Mouse (Mus musculus): ENCODE measurements around the gene Trim41. TPM values are rescaled to one million over a fixed set of nuclear protein-coding genes. Genes with fewer than 3 reads are reported as not detected.

The Trim41 gene
- total RNA-seq (2023): 10 to 100 TPM; 61.3 TPM

GRCm38 (mm10) chr11:48816800-48817665 lies at the start of gene Trim41:
Trim41 (minus strand) TSS chr11:48817353.

GRCm38 (mm10) chr11:48825979-48826751 lies 9.0 kb upstream of the Trim41 start, which contains the start of the genes Trim7 and Gm12184:
Trim7 (plus strand) TSS chr11:48826140.
Gm12184 (minus strand) TSS chr11:48826655.

GRCm38 (mm10) chr11:48799921-48800701 lies 17.0 kb downstream of the Trim41 start, which contains the start of gene Rack1:
Rack1 (plus strand) TSS chr11:48800332.

Other genes starting within 250 kb of the Trim41 start
- gene Rack1, start 17.0 kb downstream of the Trim41 start, total RNA-seq (2023): 1,000 to 10,000 TPM; 1,438 to 1,488 TPM
- 100 to 1,000 TPM; 172 to 185 TPM for gene Trim7, start 8.8 kb upstream of the Trim41 start, total RNA-seq (2023)
- under 1 TPM; 0.52 to 0.59 TPM for gene Gm12184, start 9.3 kb upstream of the Trim41 start, total RNA-seq (2023)
- gene Irgm1, start 54.3 kb upstream of the Trim41 start, total RNA-seq (2023): 10 to 100 TPM; 35.3 to 54.8 TPM
- 10 to 100 TPM in 1 of 2 experiments, 1 to 10 TPM in 1; 7.4 to 14.1 TPM for gene Gm5431, start 84.9 kb upstream of the Trim41 start, total RNA-seq (2023)
- gene Psme2b, start 128.8 kb upstream of the Trim41 start, total RNA-seq (2023): 10 to 100 TPM; 59.4 to 62.0 TPM
- under 1 TPM; 0.68 to 0.70 TPM for gene Olfr56, start 161.5 kb upstream of the Trim41 start, total RNA-seq (2023)
- gene 9930111J21Rik1, start 162.0 kb upstream of the Trim41 start, total RNA-seq (2023): 100 to 1,000 TPM; 102 to 112 TPM
- 1 to 10 TPM; 1.9 to 2.8 TPM for gene Gm12185, start 174.9 kb upstream of the Trim41 start, total RNA-seq (2023)
- gene Tgtp1, start 176.8 kb upstream of the Trim41 start, total RNA-seq (2023): 1 to 10 TPM; 2.2 to 4.3 TPM
- gene 9930111J21Rik2, start 233.9 kb upstream of the Trim41 start, total RNA-seq (2023): 100 to 1,000 TPM; 132 to 158 TPM
- 1 to 10 TPM; 3.6 to 5.1 TPM for gene Tgtp2, start 246.9 kb upstream of the Trim41 start, total RNA-seq (2023)

All from B cell, adult 67 days (primary cell).